Mouse (Mus musculus) monocyte, adult 2 months (primary cell): Measurements from ENCODE around the gene Adgrb2.
A peak's percentile ranks its signal among the peaks of the same experiment; 100 is the strongest.

ENCODE experiments used
- DNase-seq, 2 experiments: peaks; one replicate each; pipeline ENCODE4 v3.0.0; 2022; ENCODE audit warnings: low spot score in 2 of 2, low read depth in 1 of 2

Adgrb2 gene

GRCm38 (mm10) chr4:129984421-129985061 is at the start of gene Adgrb2:
Gene Adgrb2 (plus strand): TSS chr4:129984870.
- DNase-seq: no peak

- DNase-seq: peak; percentile 64 to 75
These were observed 33.3 kb upstream of the Adgrb2 start for GRCm38 (mm10) chr4:129951359-129951821.

GRCm38 (mm10) chr4:129952241-129952810 is 32.3 kb upstream of the Adgrb2 start:
- DNase-seq: no peak

GRCm38 (mm10) chr4:129954527-129954926 is 30.1 kb upstream of the Adgrb2 start:
- DNase-seq: no peak

- peak in 1 of 2 experiments; percentile 26 for DNase-seq
These were observed 24.3 kb upstream of the Adgrb2 start for GRCm38 (mm10) chr4:129960180-129960944.

- DNase-seq: no peak
These were observed 19.4 kb upstream of the Adgrb2 start for GRCm38 (mm10) chr4:129965294-129965693.

- no peak for DNase-seq
These were observed 18.5 kb upstream of the Adgrb2 start for GRCm38 (mm10) chr4:129966201-129966600.

- DNase-seq: no peak
These were observed 17.4 kb upstream of the Adgrb2 start for GRCm38 (mm10) chr4:129967024-129968014.

- no peak for DNase-seq
These were observed 14.5 kb upstream of the Adgrb2 start for GRCm38 (mm10) chr4:129970168-129970567.

GRCm38 (mm10) chr4:129970861-129971260 is 13.8 kb upstream of the Adgrb2 start:
- DNase-seq: no peak

GRCm38 (mm10) chr4:129971989-129972388 is 12.7 kb upstream of the Adgrb2 start:
- no peak for DNase-seq

- no peak for DNase-seq
These were observed 10.4 kb upstream of the Adgrb2 start for GRCm38 (mm10) chr4:129974285-129974684.

- no peak for DNase-seq
These were observed 7.4 kb upstream of the Adgrb2 start for GRCm38 (mm10) chr4:129977256-129977655.

GRCm38 (mm10) chr4:129978227-129978626 is 6.4 kb upstream of the Adgrb2 start:
- DNase-seq: no peak

GRCm38 (mm10) chr4:129978930-129979329 is 5.7 kb upstream of the Adgrb2 start:
- no peak for DNase-seq

- no peak for DNase-seq
These were observed 3.0 kb upstream of the Adgrb2 start for GRCm38 (mm10) chr4:129981657-129982056.

GRCm38 (mm10) chr4:129983046-129983445 is 1.6 kb upstream of the Adgrb2 start:
- DNase-seq: no peak

- no peak for DNase-seq
These were observed 778 bp upstream of the Adgrb2 start for GRCm38 (mm10) chr4:129983764-129984420.

- no peak for DNase-seq
These were observed 546 bp downstream of the Adgrb2 start for GRCm38 (mm10) chr4:129985161-129985670.
